Mouse (Mus musculus): ENCODE measurements around the gene Brd2. TPM values are rescaled to one million over a fixed set of nuclear protein-coding genes. Genes with fewer than 3 reads are reported as not detected.

Gene Brd2
- total RNA-seq, 4 experiments from 2014 or later = 181 to 210 (median 190) TPM

DNA sequence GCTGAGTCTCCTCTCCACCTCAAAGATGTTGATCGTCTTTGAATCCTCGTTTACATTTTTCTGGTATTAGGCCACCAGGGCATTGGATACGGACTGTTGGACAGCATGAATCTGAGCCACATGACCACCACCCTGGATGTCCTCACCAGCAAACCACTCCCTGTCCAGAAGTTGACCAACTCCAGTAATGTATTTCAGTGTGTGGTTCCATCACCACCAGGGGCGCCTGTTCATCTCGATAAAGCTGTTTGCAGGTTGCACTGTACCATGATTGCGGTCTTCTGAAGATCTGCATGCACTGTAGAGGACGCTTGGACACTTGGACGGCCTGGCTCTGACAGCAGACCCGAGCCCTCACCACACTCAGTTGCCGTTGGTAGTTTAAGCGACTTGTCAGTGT, 10.9 kb upstream of the Brd2 start:
- no peak for DNase-seq (ENCODE audit: low spot score in 2 of 2)

- DNase-seq (ENCODE audit: low spot score in 2 of 2) = no peak
Measured at GRCm38 (mm10) chr17:34131911-34132310, 9.5 kb upstream of the Brd2 start.

DNA sequence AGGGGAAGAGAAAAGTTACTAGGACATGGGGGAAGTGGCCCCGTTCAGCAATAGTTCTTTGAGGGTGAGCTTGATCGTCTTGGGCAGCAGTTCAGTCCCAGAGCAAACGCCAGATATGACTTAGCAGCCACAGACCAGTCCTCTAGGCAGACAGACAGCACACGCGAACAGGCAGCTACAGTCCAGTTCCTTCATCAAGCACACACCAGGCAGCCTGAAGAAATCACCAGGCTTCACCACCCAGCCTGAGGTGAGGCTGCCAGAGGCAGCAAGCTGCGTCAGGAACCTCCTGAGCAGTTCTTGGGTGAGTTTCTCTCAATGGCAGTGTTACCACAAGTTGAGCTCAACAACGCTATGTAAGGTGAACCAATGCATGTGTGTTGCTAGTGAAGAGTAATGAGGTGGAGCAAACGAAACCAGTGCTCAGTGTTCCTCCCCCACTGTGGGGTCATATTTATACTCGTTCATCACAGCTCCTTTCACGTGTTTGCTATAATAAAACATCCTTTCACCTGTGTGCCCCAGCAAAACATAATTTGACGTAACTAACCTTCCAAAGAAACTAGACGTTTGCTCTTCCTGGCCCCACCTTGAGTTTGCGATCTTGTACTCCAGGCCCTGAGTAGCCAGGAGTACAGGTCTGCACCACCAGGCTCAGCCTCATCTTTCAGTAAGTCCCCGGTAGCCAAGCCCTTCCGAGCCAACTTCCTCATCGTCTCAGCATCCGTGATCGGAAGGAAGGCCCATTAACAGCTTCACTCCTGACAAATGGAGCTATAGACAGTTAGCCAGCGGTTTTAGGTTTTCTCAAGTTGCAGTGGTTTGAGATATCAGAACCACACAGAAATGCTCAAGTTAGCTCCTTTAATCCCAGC, 7.9 kb upstream of the Brd2 start:
- no peak for DNase-seq (ENCODE audit: low spot score in 2 of 2)

- no peak for DNase-seq (ENCODE audit: low spot score in 2 of 2)
Measured at GRCm38 (mm10) chr17:34128944-34129791, 6.7 kb upstream of the Brd2 start.

- peak in 1 of 2 experiments; percentile 69 for DNase-seq (ENCODE audit: low spot score in 2 of 2)
Measured at GRCm38 (mm10) chr17:34128264-34128937, 6.0 kb upstream of the Brd2 start.

DNA sequence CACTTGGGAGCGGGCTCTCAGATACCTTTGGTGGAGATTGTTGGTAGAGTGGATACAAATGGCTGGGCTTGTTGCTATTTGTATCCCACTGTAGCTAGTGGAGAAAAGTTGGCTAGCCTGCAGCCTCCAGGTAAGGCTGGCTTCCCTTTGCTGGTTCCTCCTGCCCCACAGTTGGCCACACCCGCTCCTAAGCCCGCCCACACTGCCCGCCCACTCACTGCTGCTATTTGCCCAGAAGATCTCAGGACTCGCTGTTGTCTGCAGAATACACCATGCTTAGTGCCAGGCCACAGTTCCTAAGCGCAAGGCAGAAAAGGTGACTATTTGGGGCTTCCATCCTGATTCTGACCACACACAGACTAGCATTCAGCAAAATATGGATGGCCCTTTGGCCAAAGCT, 5.0 kb upstream of the Brd2 start:
- no peak for DNase-seq (ENCODE audit: low spot score in 2 of 2)

DNA sequence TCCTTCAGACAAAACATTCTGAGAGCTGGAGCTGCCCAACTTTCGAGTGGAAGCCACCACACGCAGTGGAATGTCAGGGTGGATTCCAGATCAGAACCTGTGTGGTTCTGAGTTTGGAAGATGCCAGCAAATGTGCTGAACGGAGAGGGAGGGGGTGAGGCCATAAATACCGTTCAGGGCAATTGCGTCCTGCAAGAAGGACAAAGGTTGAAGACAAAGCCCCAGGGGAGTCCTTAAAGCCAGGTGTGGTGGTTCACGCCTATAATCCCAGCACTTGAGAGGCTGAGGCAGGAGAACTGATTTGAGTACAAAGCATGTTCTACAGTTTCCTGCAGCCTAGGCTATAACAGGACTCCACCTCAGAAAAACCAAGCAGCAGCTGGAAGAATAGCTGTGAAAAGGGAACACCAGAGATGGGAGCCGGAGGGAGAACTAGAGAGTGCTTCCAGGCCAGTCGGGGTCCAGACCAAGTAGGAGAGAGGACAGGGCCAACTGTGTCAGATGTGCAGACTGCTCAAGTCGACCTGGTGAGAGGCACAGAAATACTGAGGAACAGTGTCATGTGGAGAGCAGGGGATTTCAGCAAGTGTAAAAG, 4.5 kb upstream of the Brd2 start:
- no peak for DNase-seq (ENCODE audit: low spot score in 2 of 2)

DNA sequence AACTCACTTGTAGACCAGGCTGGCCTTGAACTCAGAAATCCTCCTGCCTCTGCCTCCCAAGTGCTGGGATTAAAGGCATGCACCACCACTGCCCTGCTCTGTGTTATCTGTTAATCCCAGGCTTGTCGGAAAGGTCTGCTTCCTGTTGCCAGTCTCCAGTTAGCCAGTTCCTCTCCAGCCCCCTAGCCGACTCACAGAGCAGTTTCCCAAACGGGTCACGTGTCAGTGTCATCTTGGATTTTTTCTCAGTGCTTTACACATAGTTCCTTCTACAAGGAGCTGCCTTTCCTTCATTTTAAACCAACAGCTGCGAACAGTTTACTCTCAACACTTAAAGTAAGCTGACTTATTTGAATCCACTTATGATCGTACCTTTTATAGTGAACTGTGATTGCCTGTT, 2.2 kb upstream of the Brd2 start:
- no peak for DNase-seq (ENCODE audit: low spot score in 2 of 2)

DNA sequence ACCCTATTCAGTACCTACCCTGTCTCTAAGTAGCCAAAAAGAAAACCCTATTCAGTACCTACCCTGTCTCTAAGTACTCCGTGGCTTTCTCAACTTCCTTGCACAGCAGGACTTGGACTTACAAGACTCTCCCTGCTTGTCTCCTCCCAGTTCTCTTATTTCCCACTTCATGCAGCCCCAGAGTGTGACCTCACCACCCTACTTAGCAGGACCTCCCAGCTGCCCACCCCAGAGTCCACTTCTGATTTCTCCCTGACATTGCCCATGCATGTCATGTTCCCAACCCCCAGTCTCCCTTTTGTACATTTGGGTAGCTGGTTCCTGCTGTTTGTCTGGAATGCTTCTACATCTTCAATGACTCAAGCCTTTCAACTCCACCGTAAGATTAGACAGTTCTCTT, 1.1 kb upstream of the Brd2 start:
- DNase-seq (ENCODE audit: low spot score in 2 of 2) = no peak

GRCm38 (mm10) chr17:34123111-34123510, 677 bp upstream of the Brd2 start:
- no peak for DNase-seq (ENCODE audit: low spot score in 2 of 2)

DNA sequence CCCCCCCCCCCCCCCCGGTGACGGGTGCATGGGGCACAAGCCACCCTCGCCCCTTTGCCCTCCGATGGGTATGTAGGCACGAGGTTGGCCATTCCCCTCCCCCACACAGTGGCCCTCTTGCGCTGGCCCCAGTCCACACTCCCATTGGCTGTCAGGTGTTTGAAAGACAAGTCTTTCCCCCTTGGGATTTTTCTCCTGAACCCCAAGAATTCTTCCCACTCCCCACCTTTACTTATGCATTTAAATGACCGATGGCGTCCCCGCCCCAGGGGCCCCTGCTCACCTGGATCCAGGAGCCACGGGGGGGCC, 601 bp downstream of the Brd2 start:
- peak in 1 of 2 experiments; percentile 77 for DNase-seq (ENCODE audit: low spot score in 2 of 2)

- peak; percentile 76 to 94 for DNase-seq (ENCODE audit: low spot score in 2 of 2)
Measured at GRCm38 (mm10) chr17:34121172-34121878, 1.1 kb downstream of the Brd2 start.

- peak in 1 of 2 experiments; percentile 71 for DNase-seq (ENCODE audit: low spot score in 2 of 2)
Measured at GRCm38 (mm10) chr17:34120814-34121171, 1.6 kb downstream of the Brd2 start.

DNA sequence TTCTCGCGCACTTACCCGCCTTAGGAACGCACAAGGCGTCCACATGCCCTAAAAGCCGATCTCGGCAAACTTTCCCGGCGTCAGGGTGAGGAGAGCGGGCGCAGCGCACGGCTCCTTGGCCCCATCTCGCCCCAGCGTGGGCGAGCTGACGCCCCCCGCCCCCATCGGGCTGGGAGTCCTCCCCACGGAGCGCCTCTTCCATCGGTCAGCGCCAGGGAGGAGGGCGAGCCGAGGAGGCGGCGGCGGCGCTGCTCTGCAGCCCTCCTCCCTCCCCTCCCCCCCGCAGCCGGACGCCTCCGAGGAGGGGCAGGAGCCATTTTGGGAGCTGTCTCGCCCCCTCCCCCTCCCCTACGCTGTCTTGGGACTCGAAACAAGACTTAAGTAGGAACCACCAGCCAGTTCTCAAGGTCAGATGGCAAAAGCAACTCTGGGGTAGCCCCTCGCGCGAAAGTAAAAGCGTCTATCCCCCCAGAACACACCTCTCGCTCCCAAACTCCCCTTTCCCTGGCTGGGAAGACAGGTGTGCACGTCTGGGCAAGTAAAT, 2.2 kb downstream of the Brd2 start:
- DNase-seq (ENCODE audit: low spot score in 2 of 2) = peak; percentile 63 to 92

- peak; percentile 99 for DNase-seq (ENCODE audit: low spot score in 2 of 2)
Measured at GRCm38 (mm10) chr17:34119249-34120179, 2.9 kb downstream of the Brd2 start, which contains the start of gene H2-DMa. TSS of gene H2-DMa (plus strand) at chr17:34119541.

GRCm38 (mm10) chr17:34118873-34119248, 3.6 kb downstream of the Brd2 start:
- no peak for DNase-seq (ENCODE audit: low spot score in 2 of 2)

DNA sequence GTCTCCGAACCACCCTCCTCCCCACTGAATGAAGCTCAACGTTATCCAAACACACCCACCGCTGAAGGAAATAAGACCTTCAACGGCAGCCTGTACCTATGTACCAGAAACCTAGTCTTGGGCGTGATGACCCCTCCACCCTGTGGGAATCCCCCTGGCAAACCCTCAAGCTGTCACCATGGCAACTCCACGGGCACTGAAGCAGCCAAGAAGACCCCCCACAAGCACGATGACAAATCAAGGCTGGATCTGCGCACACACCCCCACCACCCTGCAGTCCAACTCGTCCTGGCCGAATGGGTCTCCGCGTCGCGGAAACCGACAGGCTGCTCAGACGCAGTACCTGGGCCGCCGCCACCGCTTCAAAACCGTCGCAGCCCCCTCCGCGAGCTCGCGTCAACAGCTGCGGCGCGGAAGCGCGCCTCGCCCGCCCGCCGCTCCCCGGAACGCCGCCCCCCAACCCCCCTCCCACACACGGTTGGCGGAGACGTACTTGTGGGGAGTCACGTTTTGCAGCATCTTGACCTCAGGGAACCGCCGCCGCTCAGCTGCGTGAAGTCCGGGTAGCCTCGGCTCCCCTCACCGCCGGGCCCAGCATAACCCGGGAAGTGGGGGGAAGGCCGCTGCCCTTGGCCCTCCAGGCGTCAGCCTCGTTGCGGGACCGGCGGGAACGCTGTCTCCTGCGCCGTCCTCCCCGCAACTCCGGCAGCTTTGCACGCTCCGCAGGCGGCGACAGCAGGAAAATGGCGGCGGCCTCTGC, 4.1 kb downstream of the Brd2 start:
- DNase-seq (ENCODE audit: low spot score in 2 of 2) = no peak

DNA sequence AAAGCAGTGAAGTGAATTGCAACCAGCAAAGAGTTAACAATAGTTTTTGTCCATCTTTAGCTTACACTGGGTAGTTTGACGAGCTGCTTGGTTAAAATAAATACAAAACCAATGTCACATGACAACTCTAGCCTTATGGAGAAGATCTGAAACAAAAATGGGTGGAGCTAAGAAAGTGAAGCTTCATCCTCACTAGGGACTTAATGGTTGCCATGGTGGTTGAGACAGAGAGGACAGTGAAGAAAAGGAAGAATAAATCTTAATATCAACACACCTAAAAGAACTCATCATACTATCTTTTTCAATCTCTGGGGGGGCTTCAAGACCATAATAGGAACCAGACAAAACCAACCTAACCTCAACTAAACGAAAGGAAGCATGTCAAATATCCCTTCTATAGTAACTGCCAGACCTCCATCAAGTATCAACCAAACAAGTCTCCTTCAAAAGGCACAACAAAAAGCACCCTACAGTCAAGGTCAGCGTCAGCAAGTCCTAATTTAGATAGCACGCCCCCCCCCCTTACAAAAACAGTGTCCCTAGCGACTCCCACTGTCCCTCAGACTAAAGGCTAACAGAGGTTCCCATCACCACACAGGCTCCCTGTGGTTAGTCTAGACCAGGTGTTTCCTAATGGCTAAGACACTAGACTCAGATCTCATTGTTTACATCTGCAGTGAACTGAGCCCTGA, 4.9 kb downstream of the Brd2 start:
- no peak for DNase-seq (ENCODE audit: low spot score in 2 of 2)

Measured in left cerebral cortex, adult 8-10 months (tissue).